Mouse (Mus musculus) kidney, embryonic 15.5 days (tissue): ENCODE results near the gene Slc25a12. TPM values are rescaled to one million over a fixed set of nuclear protein-coding genes. Genes with fewer than 3 reads are reported as not detected.

Source experiments
- ATAC-seq: fragments of 200-750 bp; cut with Nextera tagmentation; replicated peaks from 2 replicates; pipeline ENCODE4 v1.8.0; 2017; ENCODE audit warnings: moderate TSS enrichment; ENCODE audit not compliant: low FRiP score
- H3K27ac ChIP-seq: fragments of 300-500 bp; sonication (generic); 2 replicates; pipeline ENCODE4 v1.5.1; 2015; ENCODE audit warnings: mild to moderate bottlenecking, inconsistent platforms
- H3K27me3 ChIP-seq: fragments of 300-500 bp; sonication (generic); 2 replicates; pipeline ENCODE4 v1.6.1; 2015; ENCODE audit warnings: inconsistent platforms
- H3K36me3 ChIP-seq: fragments of 300-500 bp; sonication (generic); 2 replicates; pipeline ENCODE4 v1.6.1; 2015; ENCODE audit warnings: inconsistent platforms
- H3K4me1 ChIP-seq: fragments of 300-500 bp; sonication (generic); 2 replicates; pipeline ENCODE4 v1.6.1; 2015; ENCODE audit warnings: inconsistent platforms
- H3K4me2 ChIP-seq: fragments of 300-500 bp; sonication (generic); 2 replicates; pipeline ENCODE4 v1.6.1; 2015; ENCODE audit warnings: moderate library complexity, mild to moderate bottlenecking, inconsistent platforms
- H3K4me3 ChIP-seq: fragments of 300-500 bp; sonication (generic); replicated peaks from 2 replicates; pipeline ENCODE4 v1.5.1; 2015; ENCODE audit warnings: mild to moderate bottlenecking, inconsistent platforms
- H3K9ac ChIP-seq: fragments of 300-500 bp; sonication (generic); 2 replicates; pipeline ENCODE4 v1.6.1; 2015; ENCODE audit warnings: mild to moderate bottlenecking, inconsistent platforms
- H3K9me3 ChIP-seq: fragments of 300-500 bp; sonication (generic); replicated peaks from 2 replicates; pipeline ENCODE4 v1.6.1; 2016; ENCODE audit warnings: inconsistent platforms
- WGBS: fragments of 180-500 bp; shearing (Covaris S2); methylation state at CpG from one replicate; pipeline ENCODE4 v1.1.7; 2015; ENCODE audit warnings: mixed read lengths; 5-methylcytosine and 5-hydroxymethylcytosine counted together
- polyA plus RNA-seq: library from polyadenylated mRNA; unstranded; fragments of >200 nt; fragmentation: Nextera tagmentation; extraction: Ambion mirVana; gene quantifications from 2 replicates; pipeline ENCODE4 v1.2.1, GENCODE M21; 2015

The Slc25a12 gene
- polyA plus RNA-seq, 1 experiment from 2014 or later = 37.8 TPM

- 77% methylated on average over 4 of the region's 4 CpGs for WGBS
- ATAC-seq = no peak
- peaks cover 4% of the 10 kb centered on the region; the same call in 1 of the 2 replicates for H3K4me1 ChIP-seq
- H3K36me3 ChIP-seq = peaks cover 34% of the 10 kb centered on the region
- H3K27ac ChIP-seq = no peak overlapping the region
- no peak overlapping the region for H3K4me3 ChIP-seq
- H3K4me2 ChIP-seq = no peak overlapping the region
- H3K9ac ChIP-seq = no peak overlapping the region
- no peaks in the 10 kb centered on the region for H3K27me3 ChIP-seq
- H3K9me3 ChIP-seq = no peaks in the 10 kb centered on the region
Measured at GRCm38 (mm10) chr2:71270085-71270484, 97.5 kb downstream of the Slc25a12 start.

- 44% methylated on average over 1 of the region's 1 CpGs for WGBS
- H3K9me3 ChIP-seq = no peaks in the 10 kb centered on the region
- H3K27me3 ChIP-seq = no peaks in the 10 kb centered on the region
- peaks cover 7% of the 10 kb centered on the region; the same call in 1 of the 2 replicates for H3K4me1 ChIP-seq
- H3K9ac ChIP-seq = no peak overlapping the region
- no peak overlapping the region for H3K27ac ChIP-seq
- no peak overlapping the region for H3K4me3 ChIP-seq
- ATAC-seq = no peak
- no peak overlapping the region for H3K4me2 ChIP-seq
- peaks cover 41% of the 10 kb centered on the region for H3K36me3 ChIP-seq
Measured at GRCm38 (mm10) chr2:71269332-71269731, 98.2 kb downstream of the Slc25a12 start.

- H3K9me3 ChIP-seq = no peaks in the 10 kb centered on the region
- no peaks in the 10 kb centered on the region for H3K27me3 ChIP-seq
- H3K36me3 ChIP-seq = peaks cover 42% of the 10 kb centered on the region
- no peak overlapping the region for H3K27ac ChIP-seq
- no peak overlapping the region for H3K9ac ChIP-seq
- no peak for ATAC-seq
- peaks cover 5% of the 10 kb centered on the region; the same call in 1 of the 2 replicates for H3K4me1 ChIP-seq
- H3K4me3 ChIP-seq = no peak overlapping the region
- WGBS = 93% methylated on average over 8 of the region's 8 CpGs
- no peak overlapping the region for H3K4me2 ChIP-seq
Measured at GRCm38 (mm10) chr2:71268691-71269090, 98.9 kb downstream of the Slc25a12 start.

GRCm38 (mm10) chr2:71264585-71264984, 103.0 kb downstream of the Slc25a12 start:
- no peak overlapping the region for H3K9ac ChIP-seq
- peaks cover 79% of the 10 kb centered on the region for H3K36me3 ChIP-seq
- 72% methylated on average over 20 of the region's 20 CpGs for WGBS
- no peaks in the 10 kb centered on the region for H3K27me3 ChIP-seq
- H3K27ac ChIP-seq = no peak overlapping the region
- H3K4me3 ChIP-seq = no peak overlapping the region
- ATAC-seq = no peak
- H3K4me1 ChIP-seq = peaks cover 3% of the 10 kb centered on the region; the same call in 1 of the 2 replicates
- no peaks in the 10 kb centered on the region for H3K9me3 ChIP-seq
- H3K4me2 ChIP-seq = no peak overlapping the region

GRCm38 (mm10) chr2:71256581-71256980, 111.0 kb downstream of the Slc25a12 start:
- peaks cover 90% of the 10 kb centered on the region for H3K36me3 ChIP-seq
- no peak overlapping the region for H3K27ac ChIP-seq
- H3K9ac ChIP-seq = no peak overlapping the region
- WGBS = 82% methylated on average over 7 of the region's 7 CpGs
- H3K4me3 ChIP-seq = no peak overlapping the region
- H3K27me3 ChIP-seq = no peaks in the 10 kb centered on the region
- no peaks in the 10 kb centered on the region for H3K4me1 ChIP-seq
- no peaks in the 10 kb centered on the region for H3K9me3 ChIP-seq
- no peak overlapping the region for H3K4me2 ChIP-seq
- no peak for ATAC-seq

GRCm38 (mm10) chr2:71254836-71255235, 112.7 kb downstream of the Slc25a12 start:
- Histone ChIP-seq H3K9ac (no peak overlapping the region), H3K4me3 (no peak overlapping the region), H3K4me2 (no peak overlapping the region), H3K27ac (no peak overlapping the region), H3K9me3 (no peaks in the 10 kb centered on the region), H3K36me3 (peaks cover 93% of the 10 kb centered on the region), H3K27me3 (no peaks in the 10 kb centered on the region), H3K4me1 (no peaks in the 10 kb centered on the region)
- WGBS = 87% methylated on average over 4 of the region's 4 CpGs
- ATAC-seq = no peak

- no peak overlapping the region for H3K4me2 ChIP-seq
- H3K9me3 ChIP-seq = no peaks in the 10 kb centered on the region
- H3K36me3 ChIP-seq = peaks cover 80% of the 10 kb centered on the region
- WGBS = 79% methylated on average over 5 of the region's 5 CpGs
- H3K4me3 ChIP-seq = no peak overlapping the region
- no peak overlapping the region for H3K9ac ChIP-seq
- no peaks in the 10 kb centered on the region for H3K27me3 ChIP-seq
- ATAC-seq = no peak
- H3K4me1 ChIP-seq = no peaks in the 10 kb centered on the region
- H3K27ac ChIP-seq = no peak overlapping the region
Measured at GRCm38 (mm10) chr2:71250841-71251240, 116.7 kb downstream of the Slc25a12 start.

- Histone ChIP-seq H3K27me3 (no peaks in the 10 kb centered on the region), H3K27ac (no peak overlapping the region), H3K4me2 (no peak overlapping the region), H3K36me3 (peaks cover 73% of the 10 kb centered on the region), H3K9me3 (no peaks in the 10 kb centered on the region), H3K4me1 (no peaks in the 10 kb centered on the region), H3K9ac (no peak overlapping the region), H3K4me3 (no peak overlapping the region)
- 83% methylated on average over 3 of the region's 3 CpGs for WGBS
- no peak for ATAC-seq
Measured at GRCm38 (mm10) chr2:71248071-71248470, 119.5 kb downstream of the Slc25a12 start.

GRCm38 (mm10) chr2:71246096-71246495, 121.5 kb downstream of the Slc25a12 start:
- ATAC-seq = no peak
- Histone ChIP-seq H3K4me2 (no peak overlapping the region), H3K9ac (no peak overlapping the region), H3K27ac (no peak overlapping the region), H3K4me1 (no peaks in the 10 kb centered on the region), H3K9me3 (no peaks in the 10 kb centered on the region), H3K36me3 (peaks cover 59% of the 10 kb centered on the region), H3K4me3 (no peak overlapping the region), H3K27me3 (no peaks in the 10 kb centered on the region)
- 68% methylated on average over 5 of the region's 5 CpGs for WGBS

GRCm38 (mm10) chr2:71245416-71245815, 122.1 kb downstream of the Slc25a12 start:
- 89% methylated on average over 3 of the region's 3 CpGs for WGBS
- Histone ChIP-seq H3K4me2 (no peak overlapping the region), H3K27me3 (no peaks in the 10 kb centered on the region), H3K36me3 (peaks cover 54% of the 10 kb centered on the region), H3K9me3 (no peaks in the 10 kb centered on the region), H3K4me1 (no peaks in the 10 kb centered on the region), H3K4me3 (no peak overlapping the region), H3K27ac (no peak overlapping the region), H3K9ac (no peak overlapping the region)
- ATAC-seq = no peak

GRCm38 (mm10) chr2:71244807-71245206, 122.7 kb downstream of the Slc25a12 start:
- no peak overlapping the region for H3K27ac ChIP-seq
- 81% methylated on average over 7 of the region's 7 CpGs for WGBS
- H3K9me3 ChIP-seq = no peaks in the 10 kb centered on the region
- H3K36me3 ChIP-seq = peaks cover 54% of the 10 kb centered on the region
- no peaks in the 10 kb centered on the region for H3K4me1 ChIP-seq
- ATAC-seq = no peak
- no peak overlapping the region for H3K4me2 ChIP-seq
- no peak overlapping the region for H3K4me3 ChIP-seq
- no peaks in the 10 kb centered on the region for H3K27me3 ChIP-seq
- no peak overlapping the region for H3K9ac ChIP-seq

- Histone ChIP-seq H3K9me3 (no peaks in the 10 kb centered on the region), H3K4me2 (no peak overlapping the region), H3K4me3 (no peak overlapping the region), H3K36me3 (peaks cover 54% of the 10 kb centered on the region), H3K4me1 (no peaks in the 10 kb centered on the region), H3K9ac (no peak overlapping the region), H3K27ac (no peak overlapping the region), H3K27me3 (no peaks in the 10 kb centered on the region)
- WGBS = 80% methylated on average over 9 of the region's 9 CpGs
- ATAC-seq = no peak
Measured at GRCm38 (mm10) chr2:71243058-71243672, 124.4 kb downstream of the Slc25a12 start.

- Histone ChIP-seq H3K9me3 (no peaks in the 10 kb centered on the region), H3K4me3 (no peak overlapping the region), H3K9ac (no peak overlapping the region), H3K4me1 (no peaks in the 10 kb centered on the region), H3K4me2 (no peak overlapping the region), H3K27ac (no peak overlapping the region), H3K36me3 (peaks cover 53% of the 10 kb centered on the region), H3K27me3 (no peaks in the 10 kb centered on the region)
- no peak for ATAC-seq
- WGBS = 81% methylated on average over 3 of the region's 3 CpGs
Measured at GRCm38 (mm10) chr2:71242180-71242579, 125.4 kb downstream of the Slc25a12 start.
